Mouse (Mus musculus) right cerebral cortex, postnatal 14 days (tissue): ENCODE data around the gene Lrit2.

ENCODE experiments used
- DNase-seq: peaks from one replicate; pipeline ENCODE4 v3.0.0; 2022

Lrit2 gene

DNA sequence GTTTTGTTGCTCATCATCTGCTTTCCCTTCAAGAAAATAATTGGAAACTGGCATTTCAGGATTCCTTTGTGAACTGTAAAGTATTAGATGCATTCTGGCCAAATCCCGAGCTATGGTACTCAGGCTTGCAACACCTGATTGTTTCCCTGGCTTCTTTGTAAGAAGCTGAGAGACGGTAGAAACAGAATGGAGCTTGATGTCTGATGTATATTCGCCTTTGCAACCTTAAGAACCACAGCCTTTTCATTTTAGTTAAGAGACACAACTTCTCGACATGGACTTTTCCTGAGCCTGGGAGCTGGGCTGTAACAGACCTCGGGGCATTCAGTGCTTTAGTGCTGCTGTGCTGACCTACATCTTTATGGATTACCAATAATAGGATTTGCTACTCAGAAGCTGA is at the start of gene Lrit2:
Gene Lrit2 (plus strand): TSS at position 301 of the 400 bp plus-strand sequence.
- no peak for DNase-seq

DNA sequence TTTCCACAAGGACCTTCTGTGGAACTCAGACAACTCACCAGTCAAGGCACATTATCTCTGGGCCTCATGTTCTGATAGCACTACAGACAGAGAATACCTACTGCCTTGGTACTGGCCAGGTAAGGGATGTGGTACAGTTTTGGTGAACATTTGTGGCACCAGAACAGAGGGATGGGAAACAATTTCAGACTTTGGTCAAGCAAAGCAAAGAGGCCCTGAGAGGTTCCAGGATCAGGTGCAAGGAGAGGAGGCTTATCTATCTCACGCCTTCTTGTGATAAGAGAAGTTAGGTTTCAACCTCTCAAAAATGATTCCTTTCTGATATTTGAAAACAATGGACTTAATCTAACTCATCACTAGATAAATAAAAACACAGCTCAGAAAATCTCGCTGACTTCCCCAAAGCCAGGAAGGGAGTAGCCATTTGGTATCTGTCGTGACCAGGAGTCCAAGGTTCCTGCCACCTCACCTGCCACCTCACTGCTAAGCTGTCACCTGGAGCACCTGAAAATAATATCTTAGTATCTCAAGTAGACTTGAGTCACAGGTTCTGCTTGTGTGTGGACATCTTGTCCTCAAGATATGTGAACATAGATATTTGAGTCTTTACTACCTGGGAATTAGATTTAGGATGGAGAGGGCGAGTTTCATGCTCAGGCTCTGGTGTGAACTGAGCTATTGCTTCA is 40.3 kb upstream of the Lrit2 start:
- DNase-seq = no peak

DNA sequence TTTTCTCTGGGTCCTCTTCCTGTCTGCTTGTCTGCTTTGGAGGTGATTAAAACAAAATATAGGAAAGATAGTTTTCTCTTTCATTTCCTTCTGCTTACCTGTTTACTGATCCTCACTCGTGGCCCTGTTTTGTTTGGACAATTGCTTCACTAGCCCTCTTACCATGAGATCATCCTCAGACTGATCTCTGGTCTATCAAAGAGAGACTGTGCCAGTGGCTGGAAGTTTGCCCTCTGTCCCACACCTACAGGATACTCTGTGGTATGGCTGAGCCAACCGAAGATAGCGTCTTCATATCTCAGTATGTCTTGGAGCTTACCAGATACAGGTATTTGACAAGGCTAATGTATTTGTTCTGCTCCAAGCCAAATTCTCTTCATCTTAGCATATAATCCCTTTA is 39.8 kb upstream of the Lrit2 start:
- DNase-seq = no peak

DNA sequence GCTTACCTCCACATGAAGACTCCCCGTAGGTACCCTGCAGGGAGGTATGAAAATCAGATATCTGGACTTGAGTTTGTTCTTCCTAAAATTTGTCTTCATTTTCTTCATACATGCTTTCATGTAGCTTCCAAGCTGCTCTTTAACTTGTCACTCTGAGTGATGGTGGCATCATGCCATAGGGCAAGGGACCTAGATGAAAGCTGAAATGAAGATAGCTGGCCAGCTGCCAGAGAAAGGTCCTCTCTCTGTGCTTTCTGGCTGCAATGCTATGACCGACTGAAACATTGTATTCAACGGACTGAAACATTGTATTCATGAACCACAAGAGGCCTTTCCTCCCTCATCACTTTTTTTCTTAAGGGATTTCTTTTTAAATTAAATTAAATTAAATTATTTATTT is 39.2 kb upstream of the Lrit2 start:
- DNase-seq = no peak

DNA sequence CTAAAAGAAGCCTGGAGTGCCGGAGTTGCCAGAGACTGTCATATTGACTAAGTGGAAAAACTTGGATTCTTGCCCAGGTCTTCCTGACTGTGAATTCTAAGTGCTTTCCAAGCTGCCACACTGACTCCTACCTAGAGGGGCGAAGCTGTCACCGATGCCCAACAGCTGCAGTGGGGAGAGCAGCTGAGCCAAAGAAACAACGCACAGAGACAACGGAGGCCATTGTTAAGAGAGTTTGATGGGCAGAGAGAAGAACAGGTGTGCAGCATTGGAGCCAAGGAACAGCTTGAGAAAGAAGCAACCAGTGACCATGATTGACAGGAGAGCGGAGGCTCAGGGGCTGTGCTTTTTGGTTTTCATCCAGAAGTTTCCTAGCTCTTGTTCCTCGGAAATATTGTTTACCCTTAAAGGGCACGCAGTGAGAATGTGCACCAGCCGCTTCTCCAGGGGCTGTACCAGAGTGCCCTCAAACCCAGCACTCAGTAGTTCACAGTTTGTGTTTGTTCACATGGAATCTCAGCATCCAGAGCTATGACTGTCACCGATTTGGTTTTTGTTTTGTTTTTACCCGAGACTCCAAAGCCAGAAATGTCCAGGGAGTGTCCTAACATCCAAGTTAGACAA is 35.1 kb upstream of the Lrit2 start:
- DNase-seq = no peak

DNA sequence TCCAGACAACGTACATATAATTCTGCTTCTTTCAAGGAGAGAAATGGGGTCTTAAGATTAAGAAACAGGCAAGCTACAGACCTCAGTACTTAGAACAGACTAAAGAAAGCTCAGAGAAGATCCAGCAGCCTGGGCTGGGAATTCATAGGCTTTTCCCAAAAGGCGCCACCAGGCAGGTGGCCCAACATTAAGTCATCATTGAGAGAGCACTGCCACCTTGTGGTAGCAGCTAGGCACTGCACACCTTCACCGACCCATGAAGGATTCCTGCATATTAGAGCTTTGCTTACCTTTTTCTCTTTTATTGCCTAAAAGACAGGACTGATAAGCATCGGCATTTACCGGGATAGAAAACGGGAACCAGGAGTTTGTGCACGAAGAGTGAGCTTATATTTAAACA is 34.5 kb upstream of the Lrit2 start:
- peak; percentile 75 for DNase-seq

DNA sequence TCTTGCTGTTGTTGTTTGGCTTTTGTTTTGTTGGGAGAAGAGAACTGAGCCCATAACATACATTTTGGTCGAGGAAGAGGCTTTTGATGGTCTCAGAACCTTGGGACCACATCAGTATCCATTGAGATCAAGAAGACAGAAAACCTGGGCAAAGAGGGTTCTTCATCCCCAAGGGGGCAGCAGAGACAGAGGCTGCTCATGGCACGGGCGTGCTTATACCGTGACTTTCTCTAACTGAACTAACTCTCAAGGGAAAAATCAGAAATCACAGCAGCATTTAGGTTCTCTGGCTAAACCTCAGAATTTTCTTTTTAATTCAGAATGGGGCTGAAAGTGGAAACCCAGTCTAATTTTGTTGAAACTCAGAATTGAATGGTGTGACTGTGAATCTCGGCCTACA is 33.3 kb upstream of the Lrit2 start:
- no peak for DNase-seq

DNA sequence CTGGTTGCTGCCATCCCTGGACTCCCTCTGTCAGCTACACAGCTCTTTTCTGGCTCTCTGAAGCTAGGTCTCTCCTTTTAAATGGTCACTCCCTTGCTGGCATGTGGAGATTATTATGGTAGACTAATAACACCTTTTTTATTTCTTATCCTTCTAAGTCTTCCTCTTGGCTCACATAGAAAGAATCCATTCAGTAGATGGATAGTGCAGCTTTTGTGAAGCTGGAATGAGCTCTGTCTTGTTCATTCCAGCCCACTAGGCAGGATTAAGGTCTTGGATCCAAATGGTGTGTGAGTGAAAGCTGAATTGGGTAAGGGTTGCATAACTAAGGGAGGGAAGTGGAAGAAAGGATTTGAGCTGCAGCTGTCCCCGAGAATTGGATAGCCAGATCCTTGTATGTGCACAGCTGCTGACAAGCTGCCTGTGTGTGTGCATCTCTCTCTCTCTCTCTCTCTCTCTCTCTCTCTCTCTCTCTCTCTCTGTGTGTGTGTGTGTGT is 18.8 kb upstream of the Lrit2 start, which contains the start of gene Rgr:
Gene Rgr (minus strand): TSS at position 51 of the 497 bp plus-strand sequence.
- DNase-seq = no peak

DNA sequence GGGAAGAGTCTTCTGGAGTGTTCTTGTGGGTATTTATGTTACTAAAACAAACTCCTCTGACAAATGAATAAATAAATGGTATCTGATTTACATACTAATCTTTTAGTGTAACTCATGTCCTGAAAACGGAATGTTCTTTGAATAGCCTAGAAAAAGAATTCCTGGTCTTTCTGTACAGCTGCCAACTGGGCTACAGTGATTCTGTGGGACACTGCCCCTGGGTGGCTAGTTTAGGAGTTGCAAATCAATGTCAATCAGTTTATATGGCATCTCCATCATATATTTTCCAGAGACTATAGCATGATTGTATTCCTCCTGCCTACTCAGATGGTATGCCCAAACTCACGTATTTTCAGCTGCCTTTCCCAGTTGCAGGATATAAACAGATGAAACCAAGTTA is 2.9 kb upstream of the Lrit2 start:
- no peak for DNase-seq

DNA sequence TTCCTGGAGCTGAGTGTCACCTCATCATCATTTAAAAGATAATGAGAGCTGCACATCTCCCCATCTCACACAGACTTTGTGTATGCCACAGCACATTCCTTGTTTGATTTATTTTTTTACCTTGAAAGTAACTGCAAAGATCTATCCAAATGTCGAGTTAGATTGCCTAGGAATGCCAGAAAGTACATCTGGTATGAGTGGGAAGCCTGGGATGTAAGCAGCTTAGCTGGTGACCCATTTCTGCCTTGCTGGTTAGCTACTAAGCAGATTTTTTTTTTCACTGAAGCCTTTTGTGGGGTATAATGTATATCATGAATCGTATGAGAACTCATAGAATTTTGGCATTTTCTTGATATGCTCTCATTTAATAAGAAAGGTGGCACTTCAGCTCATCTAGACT is 1.1 kb upstream of the Lrit2 start:
- no peak for DNase-seq

DNA sequence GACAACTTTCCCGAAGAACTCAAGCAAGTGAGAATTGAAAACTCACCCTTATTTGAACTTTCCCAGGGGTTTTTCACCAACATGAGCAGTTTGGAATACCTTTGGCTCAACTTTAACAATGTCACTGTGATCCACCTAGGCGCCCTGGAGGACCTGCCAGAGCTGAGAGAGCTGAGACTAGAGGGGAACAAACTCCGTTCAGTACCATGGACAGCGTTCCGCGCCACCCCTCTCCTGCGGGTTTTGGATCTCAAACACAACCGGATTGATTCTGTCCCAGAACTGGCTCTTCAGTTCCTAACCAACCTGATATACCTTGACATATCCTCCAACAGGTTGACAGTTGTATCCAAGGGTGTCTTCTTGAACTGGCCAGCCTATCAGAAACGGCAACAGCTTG is 787 bp downstream of the Lrit2 start:
- peak; percentile 30 for DNase-seq

DNA sequence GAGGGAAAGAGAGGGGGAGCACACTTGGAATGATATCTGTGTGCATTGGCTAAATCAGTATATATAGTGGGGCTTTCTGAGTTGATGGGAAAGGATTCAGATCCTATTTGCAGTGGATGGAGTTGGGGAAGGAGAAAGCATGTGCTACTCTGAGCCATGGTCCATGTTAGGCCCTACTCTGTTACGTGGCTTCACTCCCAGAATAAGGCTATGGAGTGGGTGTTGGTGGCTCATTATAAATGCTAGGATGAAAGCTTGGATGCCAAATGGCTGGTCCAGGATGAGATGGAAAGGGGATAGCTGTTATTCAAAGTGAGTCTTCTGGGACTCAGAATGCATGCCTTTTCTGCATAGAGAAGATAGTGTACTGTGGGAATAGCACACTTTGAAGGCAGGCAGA is 13.0 kb downstream of the Lrit2 start:
- no peak for DNase-seq

DNA sequence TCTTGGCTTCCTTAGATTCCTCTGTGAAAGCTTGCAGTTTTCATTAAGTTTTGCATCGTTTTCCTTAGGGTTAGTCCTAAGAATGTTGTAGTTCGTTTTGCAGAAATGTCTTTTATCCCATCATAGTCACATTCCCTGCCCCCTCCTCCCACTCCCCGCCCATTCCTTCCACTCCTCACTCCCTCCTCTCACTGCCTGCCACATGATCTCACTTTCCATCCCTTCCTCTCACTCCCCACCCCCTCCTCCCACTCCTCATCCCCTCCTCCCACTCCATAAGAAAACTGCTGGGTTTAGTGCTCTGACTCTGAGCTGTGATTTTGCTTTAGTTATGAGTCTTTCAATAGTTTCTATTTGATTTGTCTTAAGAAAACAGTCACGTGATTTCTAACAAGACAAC is 16.0 kb downstream of the Lrit2 start:
- DNase-seq = no peak

DNA sequence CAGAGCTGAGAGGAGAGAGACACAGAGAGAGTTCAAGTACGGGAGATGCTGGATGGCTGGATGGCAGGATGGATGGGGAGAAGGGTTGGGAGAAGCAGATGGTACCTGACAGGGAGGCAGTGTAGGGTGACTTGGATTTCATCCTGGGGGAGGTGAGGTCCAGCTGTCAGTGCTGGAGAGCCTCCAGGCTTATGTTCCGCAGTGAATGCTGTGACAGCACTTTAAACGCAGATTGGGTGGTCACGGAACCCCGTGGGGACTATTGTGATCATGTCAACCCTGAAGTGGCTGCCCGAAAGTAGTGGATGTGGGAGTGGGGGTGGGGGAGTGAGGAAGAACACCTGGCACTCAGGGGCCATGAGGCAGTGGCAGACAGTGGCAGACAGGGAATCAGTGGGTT is 26.7 kb downstream of the Lrit2 start:
- no peak for DNase-seq

DNA sequence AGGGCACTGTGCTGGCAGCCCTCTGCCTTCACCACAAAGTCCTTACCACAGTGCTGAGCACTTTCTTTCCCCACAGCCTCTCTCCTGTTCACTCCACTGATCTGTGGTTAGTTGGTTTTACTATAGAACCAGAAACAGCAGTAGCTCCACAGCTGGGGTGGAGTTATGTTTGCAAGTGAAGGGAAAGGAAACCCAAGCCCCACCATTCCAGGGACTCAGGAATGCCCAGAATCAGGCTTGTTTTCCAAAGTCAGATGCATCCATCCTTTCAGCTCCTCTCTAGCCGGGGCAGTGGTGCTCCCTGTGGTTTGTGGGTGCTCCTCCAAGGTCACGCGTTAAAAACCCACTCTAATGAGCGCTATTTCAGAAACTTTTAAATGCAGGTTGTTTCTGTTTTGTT is 27.8 kb downstream of the Lrit2 start:
- no peak for DNase-seq

DNA sequence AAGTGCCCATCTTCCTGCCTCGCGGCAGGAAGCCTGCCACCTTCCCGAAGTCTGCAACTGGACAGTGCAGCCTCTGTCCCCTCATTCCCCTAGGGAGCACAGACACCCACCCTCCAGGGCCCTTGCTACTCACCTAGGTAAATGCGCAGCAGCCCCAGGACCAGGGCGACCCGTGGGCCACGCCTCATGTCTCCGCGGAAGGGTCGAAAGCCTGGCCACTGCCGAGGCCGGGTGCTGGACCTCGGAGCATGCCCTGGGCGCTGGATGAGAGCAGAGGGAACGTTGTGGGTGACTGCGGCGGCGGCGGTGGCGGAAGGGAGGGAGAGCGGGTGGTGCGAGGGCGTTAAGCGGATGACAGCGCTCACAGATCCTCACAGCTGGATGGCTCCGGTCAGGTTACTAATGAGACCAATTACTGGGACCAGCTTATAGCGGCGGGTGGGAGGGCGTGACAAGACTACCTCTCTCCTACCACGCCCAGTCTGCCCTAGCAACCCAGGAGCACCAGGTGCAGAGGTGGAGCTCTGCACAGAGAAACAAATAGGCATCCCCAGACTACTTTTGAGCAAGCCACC is 30.3 kb downstream of the Lrit2 start, which contains the start of gene Cdhr1:
Gene Cdhr1 (minus strand): TSS at position 392 of the 575 bp plus-strand sequence.
- DNase-seq = peak; percentile 18

DNA sequence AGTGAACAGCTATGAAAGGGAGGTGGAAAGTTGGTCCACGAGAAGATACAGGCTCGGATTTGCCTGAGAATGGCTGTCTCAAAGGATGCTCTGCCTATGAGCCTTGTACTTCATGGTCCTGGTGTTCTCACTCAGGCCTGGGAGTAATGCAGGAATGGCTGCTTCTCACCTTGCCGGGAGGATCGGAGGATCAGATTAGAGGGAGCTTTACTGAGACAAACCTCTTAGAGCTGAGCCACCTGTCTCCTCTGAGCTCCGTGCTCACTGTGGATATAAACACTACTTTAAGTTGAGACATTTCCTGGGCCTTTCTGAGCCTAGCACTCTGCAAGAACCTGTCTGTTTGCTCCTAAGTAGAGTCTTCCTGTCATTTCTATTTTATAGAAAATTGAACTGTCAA is 33.8 kb downstream of the Lrit2 start:
- DNase-seq = no peak

DNA sequence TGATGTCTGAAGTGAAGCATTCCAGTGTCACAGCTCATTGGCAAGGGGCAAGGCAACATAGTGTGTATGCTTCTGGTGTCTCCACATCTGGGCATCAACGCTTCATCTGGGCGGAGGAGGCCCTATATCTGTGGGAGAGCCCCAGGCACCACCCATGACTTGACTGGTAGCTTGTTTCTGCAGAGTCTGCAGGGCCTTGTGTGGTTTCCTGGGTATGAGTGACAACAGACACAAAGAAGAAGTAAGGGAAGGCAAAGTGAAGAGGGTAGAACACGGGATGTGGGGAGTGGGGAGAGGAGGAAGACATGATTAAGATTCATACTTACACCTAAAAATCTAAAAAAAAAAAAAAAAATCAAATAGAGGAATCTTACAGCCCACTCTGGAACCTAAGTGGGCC is 34.8 kb downstream of the Lrit2 start:
- DNase-seq = no peak

DNA sequence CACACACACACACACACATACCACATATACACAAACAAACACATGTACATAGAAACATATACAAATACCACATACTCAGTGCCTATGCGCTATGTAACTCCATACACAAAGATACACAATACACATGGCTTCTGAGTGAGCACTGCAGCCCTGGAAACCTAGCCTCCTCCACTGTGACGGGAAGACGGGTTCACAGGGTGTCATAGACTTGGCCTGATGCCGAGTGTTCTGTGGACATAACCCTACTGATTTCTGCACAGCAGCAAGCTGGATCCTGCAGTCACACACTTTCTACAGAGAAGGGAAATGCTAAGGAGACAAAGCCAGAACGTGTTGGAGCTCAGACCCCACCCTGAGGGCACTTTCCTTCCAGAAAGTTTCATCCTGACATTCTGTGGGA is 37.0 kb downstream of the Lrit2 start:
- DNase-seq = no peak

DNA sequence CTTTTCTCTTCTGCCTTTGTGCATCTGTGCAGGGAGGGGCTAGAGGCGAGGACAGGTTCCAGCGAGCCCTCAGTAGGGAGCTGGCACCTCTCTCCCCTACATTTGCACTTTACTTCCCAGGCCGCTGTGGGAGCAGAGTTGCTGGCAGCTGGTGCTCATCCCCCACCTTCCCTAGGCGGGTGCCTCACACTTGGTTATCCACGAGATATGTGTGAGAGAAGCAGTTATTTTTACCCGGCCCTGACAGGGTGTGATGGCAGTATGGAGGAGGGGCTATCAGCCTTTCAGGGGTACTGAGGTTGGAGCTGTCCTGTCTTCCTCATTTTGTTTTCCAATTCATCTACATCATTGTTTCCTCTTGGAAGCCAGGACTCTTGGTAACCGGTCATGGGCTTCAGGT is 38.1 kb downstream of the Lrit2 start:
- no peak for DNase-seq

DNA sequence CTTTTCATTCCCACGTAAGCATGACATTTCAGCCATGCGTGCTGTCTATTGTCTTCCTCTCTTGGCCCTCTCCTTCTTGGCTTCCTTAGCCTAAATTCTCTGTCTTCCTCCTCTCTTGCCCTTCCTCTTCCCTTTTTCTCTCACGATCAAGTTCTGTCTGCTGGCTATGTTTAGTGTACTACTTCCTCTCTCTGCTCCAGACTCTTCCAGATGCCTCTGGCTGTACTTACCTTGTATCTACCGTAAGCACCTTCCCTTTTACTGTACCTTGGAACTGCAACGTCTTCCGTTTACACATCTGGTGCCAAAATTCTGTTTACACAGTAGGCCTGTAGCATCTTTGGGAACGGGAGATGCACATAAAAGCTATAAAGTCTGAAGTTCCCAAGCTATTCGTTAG is 41.7 kb downstream of the Lrit2 start:
- DNase-seq = no peak

DNA sequence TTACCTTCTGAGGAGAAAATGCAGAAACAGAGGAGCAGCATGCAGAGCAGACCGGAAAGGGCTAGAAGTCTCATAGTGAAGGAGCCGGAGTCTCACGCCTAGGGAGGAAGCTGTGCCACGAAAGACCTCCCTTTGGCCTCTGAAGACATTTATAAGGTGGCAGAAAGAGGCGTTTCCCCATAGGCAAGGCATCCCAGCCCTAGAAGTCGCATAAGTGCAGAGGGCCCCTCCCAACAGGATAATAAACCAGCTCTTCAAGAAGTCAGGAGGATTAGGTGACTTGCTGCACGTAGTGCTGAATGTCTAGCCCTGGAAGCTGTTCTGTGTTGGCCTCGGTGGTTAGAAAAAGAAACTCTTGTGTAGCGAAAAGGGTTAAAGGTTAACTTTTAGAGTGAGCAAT is 42.2 kb downstream of the Lrit2 start:
- DNase-seq = no peak

DNA sequence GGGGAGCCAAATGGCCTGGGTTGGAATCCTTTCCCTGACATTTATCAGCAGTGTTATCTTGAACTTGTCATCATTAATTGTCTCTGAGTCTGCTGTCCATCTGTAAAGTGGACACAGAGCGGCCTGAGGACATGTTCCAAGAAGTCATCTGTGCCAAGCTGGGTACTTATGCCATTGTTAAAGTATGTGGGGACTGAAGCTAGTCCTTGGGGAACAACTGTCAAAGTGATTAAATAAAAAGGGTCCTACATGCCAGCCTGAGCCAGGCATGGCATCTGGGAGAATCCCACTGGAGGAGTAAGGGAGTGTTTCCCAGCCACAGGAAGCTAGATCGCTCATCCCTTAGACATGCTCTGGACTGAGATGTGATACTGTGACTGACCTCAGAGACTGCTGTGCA is 42.7 kb downstream of the Lrit2 start:
- DNase-seq = no peak

DNA sequence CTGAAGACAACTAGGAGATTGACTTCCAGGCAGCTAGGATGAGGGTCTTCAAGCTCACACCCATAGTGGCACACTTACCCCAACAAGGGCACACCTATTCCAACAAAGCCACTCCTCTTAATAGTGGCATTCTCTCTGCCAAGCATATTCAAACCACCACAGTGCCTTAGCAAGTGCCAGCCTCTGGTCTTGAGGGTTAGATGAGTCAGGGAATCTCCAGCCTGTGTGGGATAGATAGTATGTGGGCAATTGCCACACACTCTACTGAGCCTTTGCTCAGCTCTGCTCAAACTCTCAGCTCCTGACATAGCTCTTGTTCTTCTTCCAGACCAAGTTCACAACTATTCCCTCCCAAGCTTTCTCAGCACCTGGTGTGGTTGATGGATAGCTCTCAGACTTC is 43.6 kb downstream of the Lrit2 start:
- no peak for DNase-seq
